In genomic region chr12:52359484-52359883, GRCm38 (mm10) we compare ENCODE assay signal across 24 mouse cellular contexts.
DNase-seq lines count a peak whose midpoint lies in the region; ATAC-seq and TF ChIP-seq lines count a peak whose summit lies in the region.
"Had no signal": no experiment of that assay in that cellular context is flagged by ENCODE, and none has a peak within 500 bp of the region (broad histone marks: within the 10 kb centered on the region; RNA-seq: fewer than 3 reads in every experiment).

No protein-coding gene starts in this region.

- H3K36me3 ChIP-seq in stomach, embryonic 16.5 days (ENCODE audit: control insufficient read depth, insufficient read depth, low read length) = no peaks in the 10 kb centered on the region
- no peaks in the 10 kb centered on the region for H3K36me3 ChIP-seq in stomach, postnatal 0 days (ENCODE audit: control insufficient read depth, insufficient read depth, low read length)
- H3K36me3 ChIP-seq: embryonic facial prominence, embryonic 13.5 days; embryonic facial prominence, embryonic 15.5 days; forebrain, embryonic 10.5 days; forebrain, embryonic 12.5 days; G1E had no signal

- no peak for TF ChIP-seq CTCF in left cerebral cortex, adult 2 months (IDR thresholded peaks at IDR 0.05)
- TF ChIP-seq CTCF in stomach, postnatal 0 days (IDR thresholded peaks at IDR 0.05; ENCODE audit: low read depth) = no peak

- peak; percentile 58; the same call in 1 of the 2 replicates for ATAC-seq in stomach, embryonic 16.5 days (ENCODE audit: insufficient read depth, low FRiP score)
- ATAC-seq in stomach, postnatal 0 days (ENCODE audit: low FRiP score, low TSS enrichment) = no peak
- ATAC-seq: activated CD4-positive, CD25-positive, alpha-beta regulatory T cell, adult 4 months; CD4-positive, CD25-positive, alpha-beta regulatory T cell, adult 4 months; forebrain, embryonic 14.5 days; forebrain, embryonic 16.5 days; Patski had no signal

- H3K9me3 ChIP-seq in stomach, embryonic 16.5 days (replicated peaks; ENCODE audit: control insufficient read depth, low read length) = no peaks in the 10 kb centered on the region
- H3K9me3 ChIP-seq in stomach, postnatal 0 days (ENCODE audit: control insufficient read depth, low read length) = no peaks in the 10 kb centered on the region
- H3K9me3 ChIP-seq: embryonic facial prominence, embryonic 13.5 days; embryonic facial prominence, embryonic 15.5 days; forebrain, embryonic 10.5 days; forebrain, embryonic 12.5 days; G1E had no signal

- H3K4me1 ChIP-seq in stomach, embryonic 16.5 days (ENCODE audit: control insufficient read depth, insufficient read depth, low read length) = no peaks in the 10 kb centered on the region
- H3K4me1 ChIP-seq in stomach, postnatal 0 days (replicated peaks; ENCODE audit: control insufficient read depth, insufficient read depth) = no peaks in the 10 kb centered on the region
- H3K4me1 ChIP-seq: embryonic facial prominence, embryonic 13.5 days; embryonic facial prominence, embryonic 15.5 days had no signal

- TF ChIP-seq EP300 in stomach, postnatal 0 days (optimal IDR thresholded peaks at IDR 0.05) = no peak

- peak overlapping the region; percentile 63; the same call in 1 of the 2 replicates for H3K27ac ChIP-seq in left cerebral cortex, adult 2 months
- H3K27ac ChIP-seq in stomach, embryonic 16.5 days (ENCODE audit: low read length) = no peak overlapping the region
- no peak overlapping the region for H3K27ac ChIP-seq in stomach, postnatal 0 days (replicated peaks)
- H3K27ac ChIP-seq: embryonic facial prominence, embryonic 13.5 days; embryonic facial prominence, embryonic 15.5 days; forebrain, embryonic 10.5 days; forebrain, embryonic 12.5 days had no signal

- no peak overlapping the region for H3K4me2 ChIP-seq in stomach, embryonic 16.5 days (ENCODE audit: low read depth, low read length)
- H3K4me2 ChIP-seq in stomach, postnatal 0 days (replicated peaks; ENCODE audit: low read depth) = no peak overlapping the region
- H3K4me2 ChIP-seq: embryonic facial prominence, embryonic 13.5 days; embryonic facial prominence, embryonic 15.5 days; forebrain, embryonic 12.5 days had no signal

- H3K9ac ChIP-seq in stomach, embryonic 16.5 days (ENCODE audit: low read length) = no peak overlapping the region
- H3K9ac ChIP-seq in stomach, postnatal 0 days (ENCODE audit: low read length) = no peak overlapping the region
- H3K9ac ChIP-seq: embryonic facial prominence, embryonic 13.5 days; embryonic facial prominence, embryonic 15.5 days; forebrain, embryonic 12.5 days had no signal

- no peaks in the 10 kb centered on the region for H3K27me3 ChIP-seq in stomach, embryonic 16.5 days (ENCODE audit: control insufficient read depth, insufficient read depth, low read length)
- H3K27me3 ChIP-seq in stomach, postnatal 0 days (ENCODE audit: control insufficient read depth, insufficient read depth, low read length) = no peaks in the 10 kb centered on the region
- H3K27me3 ChIP-seq: CH12.LX; embryonic facial prominence, embryonic 13.5 days; embryonic facial prominence, embryonic 15.5 days; forebrain, embryonic 12.5 days; Patski had no signal

- H3K4me3 ChIP-seq in left cerebral cortex, adult 2 months = no peak overlapping the region
- H3K4me3 ChIP-seq in stomach, embryonic 16.5 days (replicated peaks; ENCODE audit: low read length) = no peak overlapping the region
- H3K4me3 ChIP-seq in stomach, postnatal 0 days (ENCODE audit: low read depth, low read length) = no peak overlapping the region
- H3K4me3 ChIP-seq: embryonic facial prominence, embryonic 13.5 days; embryonic facial prominence, embryonic 15.5 days; erythroblast, embryonic 14.5 days; forebrain, embryonic 10.5 days; forebrain, embryonic 12.5 days had no signal

- intact Hi-C loops in heart, postnatal 14 days (cut with DNase I) = no loop called here
- intact Hi-C loops in left cerebral cortex, adult 2 months (cut with DNase I) = no loop called here

- 33% methylated on average over 10 of the region's 10 CpGs for WGBS in stomach, embryonic 16.5 days
- WGBS in stomach, postnatal 0 days = 36% methylated on average over 10 of the region's 10 CpGs

- DNase-seq in heart, adult 11 months = peak; percentile 55
- DNase-seq in heart, postnatal 14 days = no peak
- no peak for DNase-seq in left cerebral cortex, adult 2 months (ENCODE audit: extremely low spot score in 1 of 2, low spot score in 2 of 2)
- DNase-seq in left cerebral cortex, adult 8-10 months (ENCODE audit: low spot score in 2 of 2) = no peak
- no peak for DNase-seq in stomach, postnatal 0 days (ENCODE audit: low spot score)
- DNase-seq: adrenal gland, adult 8-10 months; adrenal gland, postnatal 14 days; adrenal gland, postnatal 36 days; B cell, adult 2 months; cerebellum, postnatal 25 days; embryo, embryonic 11 days had no signal
